Mouse (Mus musculus) liver, embryonic 16.5 days (tissue): Measurements from ENCODE around the gene Ltb4r2. TPM values are rescaled to one million over a fixed set of nuclear protein-coding genes. Genes with fewer than 3 reads are reported as not detected.

Experiments
- ATAC-seq: fragments of 200-750 bp; cut with Nextera tagmentation; 2 replicates; pipeline ENCODE4 v1.8.0; 2017; ENCODE audit warnings: low read depth, mild to moderate bottlenecking, moderate number of reproducible peaks, moderate library complexity
- H3K27ac ChIP-seq: fragments of 300-500 bp; sonication (generic); 2 replicates; pipeline ENCODE4 v1.5.1; 2014; ENCODE audit warnings: mild to moderate bottlenecking, low read length
- H3K27me3 ChIP-seq: fragments of 300-500 bp; sonication (generic); 2 replicates; pipeline ENCODE4 v1.6.1; 2014; ENCODE audit warnings: low read depth, low read length, mixed read lengths; ENCODE audit not compliant: control insufficient read depth, insufficient read depth
- H3K36me3 ChIP-seq: fragments of 300-500 bp; sonication (generic); 2 replicates; pipeline ENCODE4 v1.6.1; 2014; ENCODE audit warnings: mild to moderate bottlenecking; ENCODE audit not compliant: control insufficient read depth, insufficient read depth
- H3K4me1 ChIP-seq: fragments of 300-500 bp; sonication (generic); 2 replicates; pipeline ENCODE4 v1.6.1; 2014; ENCODE audit warnings: low read depth, low read length, mixed read lengths; ENCODE audit not compliant: control insufficient read depth
- H3K4me2 ChIP-seq: fragments of 300-500 bp; sonication (generic); 2 replicates; pipeline ENCODE4 v1.6.1; 2014; ENCODE audit warnings: low read depth, low read length, mixed read lengths
- H3K4me3 ChIP-seq: fragments of 300-500 bp; sonication (generic); 2 replicates; pipeline ENCODE4 v1.5.1; 2014; ENCODE audit warnings: low read depth, mild to moderate bottlenecking, low read length
- H3K9ac ChIP-seq: fragments of 300-500 bp; sonication (generic); 2 replicates; pipeline ENCODE4 v1.6.1; 2014; ENCODE audit warnings: low read depth, low read length
- H3K9me3 ChIP-seq: fragments of 300-500 bp; sonication (generic); replicated peaks from 2 replicates; pipeline ENCODE4 v1.6.1; 2016; ENCODE audit warnings: low read length; ENCODE audit not compliant: control insufficient read depth
- WGBS: fragments of 180-500 bp; shearing (Covaris S2); extraction: QIAGEN DNeasy Blood & Tissue Kit; methylation state at CpG from one replicate; pipeline ENCODE4 v1.1.7; 2014; ENCODE audit not compliant: insufficient replicate concordance; 5-methylcytosine and 5-hydroxymethylcytosine counted together
- polyA plus RNA-seq: library from polyadenylated mRNA; unstranded; fragments of >200 nt; fragmentation: Nextera tagmentation; extraction: Ambion mirVana; gene quantifications from 2 replicates; pipeline ENCODE4 v1.2.1, GENCODE M21; 2015

Ltb4r2 gene
- polyA plus RNA-seq, 1 experiment from 2014 or later, result 0.38 TPM

- no peak overlapping the region for H3K4me2 ChIP-seq
- no peak overlapping the region for H3K4me3 ChIP-seq
- no peaks in the 10 kb centered on the region for H3K36me3 ChIP-seq
- H3K9ac ChIP-seq, result no peak overlapping the region
- ATAC-seq, result no peak
- no peaks in the 10 kb centered on the region for H3K9me3 ChIP-seq
- H3K27me3 ChIP-seq, result no peaks in the 10 kb centered on the region; the same call in 1 of the 2 replicates
- no peak overlapping the region for H3K27ac ChIP-seq
- H3K4me1 ChIP-seq, result no peaks in the 10 kb centered on the region; the same call in 1 of the 2 replicates
- 55% methylated on average over 7 of the region's 7 CpGs for WGBS
Measured at GRCm38 (mm10) chr14:55730531-55731032, 30.6 kb upstream of the Ltb4r2 start.

- no peaks in the 10 kb centered on the region for H3K4me1 ChIP-seq
- H3K9ac ChIP-seq, result no peak overlapping the region
- no peaks in the 10 kb centered on the region for H3K36me3 ChIP-seq
- no peak overlapping the region for H3K4me2 ChIP-seq
- no peaks in the 10 kb centered on the region; the same call in 1 of the 2 replicates for H3K27me3 ChIP-seq
- no peak for ATAC-seq
- no peak overlapping the region for H3K27ac ChIP-seq
- no peaks in the 10 kb centered on the region for H3K9me3 ChIP-seq
- WGBS, result 59% methylated on average over 10 of the region's 10 CpGs
- H3K4me3 ChIP-seq, result no peak overlapping the region
Measured at GRCm38 (mm10) chr14:55733889-55734288, 27.3 kb upstream of the Ltb4r2 start.

DNA sequence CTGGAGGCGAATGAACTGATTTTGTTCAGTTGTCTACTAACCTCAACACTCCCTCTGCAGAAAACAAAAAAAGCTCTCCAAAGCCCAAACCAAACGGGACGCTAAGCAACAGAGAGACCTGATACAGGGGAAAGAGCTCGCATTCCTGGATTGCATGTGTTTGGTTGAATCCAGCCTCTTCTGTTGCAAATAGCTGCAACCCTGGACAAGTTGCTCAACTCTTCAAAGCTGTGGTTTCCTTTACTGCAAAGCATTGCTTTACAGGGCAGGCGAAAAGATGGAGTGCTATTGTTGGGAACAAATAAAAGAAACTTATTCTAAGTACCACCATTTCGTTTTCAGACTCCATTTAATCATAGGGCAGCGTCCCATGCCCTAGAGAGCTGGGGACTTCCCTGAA lies 26.4 kb upstream of the Ltb4r2 start:
- 0 out of 2 replicates have a peak, but pooled peaks cover 3% of the 10 kb centered on the region for H3K36me3 ChIP-seq
- no peak overlapping the region for H3K9ac ChIP-seq
- no peak for ATAC-seq
- no peak overlapping the region for H3K4me2 ChIP-seq
- H3K27me3 ChIP-seq, result no peaks in the 10 kb centered on the region; the same call in 1 of the 2 replicates
- H3K9me3 ChIP-seq, result no peaks in the 10 kb centered on the region
- no peak overlapping the region for H3K4me3 ChIP-seq
- no peak overlapping the region for H3K27ac ChIP-seq
- WGBS, result 58% methylated on average over 7 of the region's 7 CpGs
- H3K4me1 ChIP-seq, result no peaks in the 10 kb centered on the region

GRCm38 (mm10) chr14:55735334-55735733 lies 25.9 kb upstream of the Ltb4r2 start:
- Histone ChIP-seq H3K9ac (no peak overlapping the region), H3K4me2 (no peak overlapping the region), H3K4me1 (no peaks in the 10 kb centered on the region), H3K4me3 (no peak overlapping the region), H3K27me3 (no peaks in the 10 kb centered on the region; the same call in 1 of the 2 replicates), H3K9me3 (no peaks in the 10 kb centered on the region), H3K36me3 (0 out of 2 replicates have a peak, but pooled peaks cover 3% of the 10 kb centered on the region), H3K27ac (no peak overlapping the region)
- ATAC-seq, result no peak
- 56% methylated on average over 3 of the region's 3 CpGs for WGBS

DNA sequence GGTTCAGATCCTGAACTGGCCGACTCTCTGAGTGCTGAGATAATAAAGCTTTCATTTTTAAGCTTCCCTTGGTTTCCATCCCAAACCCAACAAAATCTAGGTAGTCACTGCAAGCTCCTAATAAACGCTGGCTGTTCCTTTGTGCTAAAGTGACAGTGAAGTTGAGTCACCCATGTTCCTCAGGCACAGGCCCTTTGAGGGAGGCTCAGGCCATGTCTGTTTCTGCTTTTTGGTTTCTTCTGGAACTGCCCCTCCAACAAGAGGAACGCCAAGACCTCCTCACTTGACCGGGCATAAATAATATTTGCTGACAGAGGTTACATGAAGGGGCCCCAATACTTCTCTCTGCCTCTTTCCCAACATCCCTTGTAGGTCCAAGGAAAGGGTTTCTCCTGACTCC lies 25.5 kb upstream of the Ltb4r2 start:
- no peak for ATAC-seq
- WGBS, result 49% methylated on average over 4 of the region's 4 CpGs

DNA sequence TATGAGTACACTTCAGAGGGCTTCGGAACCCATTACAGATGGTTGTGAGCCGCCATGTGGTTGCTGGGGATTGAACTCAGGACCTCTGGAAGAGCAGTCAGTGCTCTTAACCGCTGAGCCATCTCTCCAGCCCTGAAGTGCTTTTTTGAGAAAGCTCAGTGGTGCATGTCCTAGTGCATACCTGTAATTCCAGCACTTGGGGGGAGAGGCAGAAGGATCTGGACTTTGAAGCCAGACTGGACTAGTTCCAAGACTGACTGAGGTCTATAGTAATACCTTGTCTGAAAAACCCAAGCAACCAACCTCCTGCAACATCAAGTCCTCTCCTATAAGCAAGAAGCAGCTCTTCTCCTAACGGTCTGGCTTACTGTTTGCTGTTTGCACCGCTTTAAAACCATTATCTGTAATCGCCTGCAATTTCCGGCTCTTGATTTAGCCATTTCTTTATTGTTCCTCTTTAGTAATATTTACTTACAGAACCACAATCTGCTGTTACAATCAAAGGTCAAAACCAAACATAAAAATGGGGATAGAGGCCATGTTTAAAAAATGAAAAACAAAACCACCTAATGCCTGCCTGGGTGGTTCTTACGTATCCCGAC lies 24.0 kb upstream of the Ltb4r2 start:
- Histone ChIP-seq H3K4me3 (no peak overlapping the region), H3K9me3 (no peaks in the 10 kb centered on the region), H3K4me1 (no peaks in the 10 kb centered on the region), H3K36me3 (0 out of 2 replicates have a peak, but pooled peaks cover 3% of the 10 kb centered on the region), H3K4me2 (no peak overlapping the region), H3K27ac (no peak overlapping the region), H3K27me3 (no peaks in the 10 kb centered on the region; the same call in 1 of the 2 replicates), H3K9ac (no peak overlapping the region)
- WGBS, result 68% methylated on average over 9 of the region's 9 CpGs
- no peak for ATAC-seq

More for the DNA sequence above, 25.5 kb upstream of the Ltb4r2 start:
- Histone ChIP-seq H3K9ac (no peak overlapping the region), H3K4me1 (no peaks in the 10 kb centered on the region), H3K27ac (no peak overlapping the region), H3K4me2 (no peak overlapping the region), H3K27me3 (no peaks in the 10 kb centered on the region; the same call in 1 of the 2 replicates), H3K4me3 (no peak overlapping the region), H3K36me3 (0 out of 2 replicates have a peak, but pooled peaks cover 3% of the 10 kb centered on the region), H3K9me3 (no peaks in the 10 kb centered on the region)

GRCm38 (mm10) chr14:55743711-55744110 lies 17.5 kb upstream of the Ltb4r2 start:
- H3K4me3 ChIP-seq, result no peak overlapping the region
- no peaks in the 10 kb centered on the region for H3K27me3 ChIP-seq
- H3K27ac ChIP-seq, result no peak overlapping the region

GRCm38 (mm10) chr14:55745180-55745860 lies 15.9 kb upstream of the Ltb4r2 start, which contains the start of the genes Dhrs1 and Nop9:
Gene Dhrs1 (minus strand): TSS chr14:55745690.
Gene Nop9 (plus strand): TSS chr14:55745693.
- ATAC-seq, result peak; percentile 94
- Histone ChIP-seq H3K9ac (peak within 1 kb of the TSS; percentile 83), H3K27me3 (no peaks in the 10 kb centered on the region), H3K4me2 (peak within 1 kb of the TSS; percentile 87), H3K36me3 (peaks cover 8% of the 10 kb centered on the region), H3K4me1 (peaks cover 31% of the 10 kb centered on the region), H3K27ac (peak within 1 kb of the TSS; percentile 57), H3K9me3 (no peaks in the 10 kb centered on the region), H3K4me3 (peak within 1 kb of the TSS; percentile 87)
- 1% methylated on average over 48 of the region's 48 CpGs for WGBS

More at GRCm38 (mm10) chr14:55743711-55744110, 17.5 kb upstream of the Ltb4r2 start:
- Histone ChIP-seq H3K9me3 (no peaks in the 10 kb centered on the region), H3K9ac (no peak overlapping the region), H3K4me2 (no peak overlapping the region), H3K36me3 (0 out of 2 replicates have a peak, but pooled peaks cover 3% of the 10 kb centered on the region), H3K4me1 (peaks cover 31% of the 10 kb centered on the region)
- WGBS, result 20% methylated on average over 10 of the region's 10 CpGs
- ATAC-seq, result peak; percentile 36

DNA sequence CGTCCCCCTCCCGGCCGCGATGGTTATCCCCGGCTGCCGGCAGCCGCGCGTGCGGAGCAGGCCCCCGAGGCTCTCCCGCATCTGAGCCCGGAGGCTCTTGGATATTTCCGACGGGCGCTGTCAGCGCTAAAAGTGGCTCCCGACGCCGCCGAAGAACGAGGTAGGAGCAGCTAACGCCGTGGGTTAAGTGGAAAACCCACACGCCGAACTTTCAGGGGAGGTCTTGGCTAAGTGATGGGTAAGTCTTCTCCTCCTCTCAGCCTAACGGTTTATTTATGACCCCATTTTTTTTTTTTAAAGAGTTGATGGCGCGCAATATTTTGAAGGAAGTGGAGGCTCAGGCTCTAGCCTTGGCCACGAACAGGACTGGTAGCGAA lies 15.4 kb upstream of the Ltb4r2 start:
- Histone ChIP-seq H3K36me3 (peaks cover 8% of the 10 kb centered on the region), H3K27ac (peak overlapping the region; percentile 57; the same call in 1 of the 2 replicates)
- under 1% methylated on average over 31 of the region's 31 CpGs for WGBS

More for the DNA sequence above, 15.4 kb upstream of the Ltb4r2 start:
- H3K4me1 ChIP-seq, result peaks cover 31% of the 10 kb centered on the region
- no peaks in the 10 kb centered on the region for H3K27me3 ChIP-seq
- H3K4me2 ChIP-seq, result peak overlapping the region; percentile 87
- H3K9me3 ChIP-seq, result no peaks in the 10 kb centered on the region
- H3K4me3 ChIP-seq, result peak overlapping the region; percentile 87
- ATAC-seq, result no peak
- H3K9ac ChIP-seq, result peak overlapping the region; percentile 83
